Mouse (Mus musculus) lung, embryonic 16.5 days (tissue): ENCODE measurements around the gene Pip4k2a. TPM values are rescaled to one million over a fixed set of nuclear protein-coding genes. Genes with fewer than 3 reads are reported as not detected.

Experiments
- ATAC-seq: fragments of 200-750 bp; cut with Nextera tagmentation; 2 replicates; pipeline ENCODE4 v1.8.0; 2017; ENCODE audit warnings: low read depth, mild to moderate bottlenecking, moderate library complexity
- H3K27ac ChIP-seq: fragments of 300-500 bp; sonication (generic); 2 replicates; pipeline ENCODE4 v1.5.1; 2014; ENCODE audit warnings: mild to moderate bottlenecking, control low read depth, low read length
- H3K27me3 ChIP-seq: fragments of 300-500 bp; sonication (generic); 2 replicates; pipeline ENCODE4 v1.6.1; 2014; ENCODE audit warnings: low read depth, low read length, mixed read lengths; ENCODE audit not compliant: control insufficient read depth, insufficient read depth
- H3K36me3 ChIP-seq: fragments of 300-500 bp; sonication (generic); 2 replicates; pipeline ENCODE4 v1.6.1; 2014; ENCODE audit warnings: low read length; ENCODE audit not compliant: control insufficient read depth, insufficient read depth
- H3K4me1 ChIP-seq: fragments of 300-500 bp; sonication (generic); replicated peaks from 2 replicates; pipeline ENCODE4 v1.6.1; 2014; ENCODE audit warnings: low read length, mixed read lengths; ENCODE audit not compliant: control insufficient read depth, insufficient read depth
- H3K4me2 ChIP-seq: fragments of 300-500 bp; sonication (generic); 2 replicates; pipeline ENCODE4 v1.6.1; 2014; ENCODE audit warnings: low read depth, low read length, control low read depth
- H3K4me3 ChIP-seq: fragments of 300-500 bp; sonication (generic); 2 replicates; pipeline ENCODE4 v1.5.1; 2014; ENCODE audit warnings: mild to moderate bottlenecking, low read length, control low read depth
- H3K9ac ChIP-seq: fragments of 300-500 bp; sonication (generic); 2 replicates; pipeline ENCODE4 v1.6.1; 2014; ENCODE audit warnings: low read length, control low read depth
- H3K9me3 ChIP-seq: fragments of 300-500 bp; sonication (generic); 2 replicates; pipeline ENCODE4 v1.6.1; 2016; ENCODE audit warnings: low read length; ENCODE audit not compliant: control insufficient read depth
- WGBS: fragments of 180-500 bp; shearing (Covaris S2); extraction: QIAGEN DNeasy Blood & Tissue Kit; methylation state at CpG from one replicate; pipeline ENCODE4 v1.1.7; 2014; 5-methylcytosine and 5-hydroxymethylcytosine counted together
- polyA plus RNA-seq: library from polyadenylated mRNA; unstranded; fragments of >200 nt; fragmentation: Nextera tagmentation; extraction: Ambion mirVana; gene quantifications from 2 replicates; pipeline ENCODE4 v1.2.1, GENCODE M21; 2015

Gene Pip4k2a
- polyA plus RNA-seq, 1 experiment from 2014 or later, result 7.4 TPM

DNA sequence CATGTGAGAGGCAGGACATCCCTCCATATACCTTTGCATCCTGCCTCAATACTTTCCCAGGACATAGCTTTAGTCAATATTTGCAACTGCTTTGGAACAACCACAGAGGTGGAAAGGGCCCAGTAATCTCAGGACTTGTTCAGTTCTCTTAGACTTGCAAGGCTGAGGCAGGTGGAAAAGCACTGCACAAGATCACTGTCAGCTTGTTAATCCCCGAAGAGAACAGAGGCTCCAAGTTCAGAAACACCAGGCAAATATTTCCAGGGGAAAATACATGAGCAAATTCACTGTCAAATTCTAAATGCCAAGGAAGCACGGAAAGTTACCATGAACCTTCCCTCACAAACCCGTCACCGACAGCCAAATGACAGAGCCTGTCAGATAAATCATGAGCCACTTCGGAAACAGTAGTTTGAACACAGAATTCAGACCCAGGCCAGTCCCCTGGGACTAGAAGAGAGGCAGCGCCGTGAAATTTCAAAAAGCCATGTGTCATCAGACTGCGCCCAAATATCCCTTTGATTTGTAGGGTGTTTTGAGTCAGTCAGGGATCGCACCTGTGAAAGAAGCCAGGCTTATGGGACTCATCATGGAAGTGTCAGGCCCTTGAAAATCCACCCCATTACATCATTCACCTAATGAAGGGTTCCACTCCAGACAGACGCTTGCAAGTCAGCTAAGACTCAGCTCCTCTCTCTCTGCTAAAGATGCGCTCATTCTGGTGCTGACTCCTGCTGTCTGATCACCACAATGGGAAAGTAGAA, 184.1 kb downstream of the Pip4k2a start:
- no peak overlapping the region for H3K27ac ChIP-seq
- no peak overlapping the region for H3K4me2 ChIP-seq
- ATAC-seq, result no peak
- H3K9me3 ChIP-seq, result no peaks in the 10 kb centered on the region
- H3K36me3 ChIP-seq, result no peaks in the 10 kb centered on the region
- no peaks in the 10 kb centered on the region for H3K4me1 ChIP-seq
- H3K27me3 ChIP-seq, result peaks cover 4% of the 10 kb centered on the region; the same call in 1 of the 2 replicates
- H3K4me3 ChIP-seq, result no peak overlapping the region
- WGBS, result 53% methylated on average over 11 of the region's 11 CpGs
- no peak overlapping the region for H3K9ac ChIP-seq

DNA sequence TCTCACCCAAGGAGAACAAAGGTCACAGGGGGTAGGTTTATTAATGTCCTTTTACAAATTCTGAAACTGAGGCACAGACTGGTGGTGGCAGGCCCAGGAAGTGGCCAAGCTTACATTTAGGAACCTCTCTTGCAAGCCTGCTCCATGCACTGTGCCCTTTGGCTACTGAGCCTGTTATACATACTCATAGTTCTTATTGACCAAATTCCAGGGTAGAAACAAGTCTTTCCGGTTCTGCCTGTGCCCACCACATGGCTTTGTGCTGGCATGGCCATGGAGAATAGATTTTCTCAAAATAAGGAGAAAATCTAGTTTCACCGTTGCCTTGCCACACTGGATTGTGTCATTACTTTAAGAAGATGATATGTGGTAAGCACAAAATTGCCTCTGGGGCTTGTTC, 190.0 kb downstream of the Pip4k2a start:
- ATAC-seq, result peak; percentile 60; the same call in 1 of the 2 replicates
- H3K4me2 ChIP-seq, result no peak overlapping the region
- 0 out of 2 replicates have a peak, but pooled peaks cover 2% of the 10 kb centered on the region for H3K4me1 ChIP-seq
- no peak overlapping the region for H3K9ac ChIP-seq
- no peaks in the 10 kb centered on the region for H3K9me3 ChIP-seq
- 51% methylated on average over 2 of the region's 2 CpGs for WGBS
- H3K27ac ChIP-seq, result no peak overlapping the region
- peaks cover 1% of the 10 kb centered on the region; the same call in 1 of the 2 replicates for H3K27me3 ChIP-seq
- no peak overlapping the region for H3K4me3 ChIP-seq
- no peaks in the 10 kb centered on the region for H3K36me3 ChIP-seq

DNA sequence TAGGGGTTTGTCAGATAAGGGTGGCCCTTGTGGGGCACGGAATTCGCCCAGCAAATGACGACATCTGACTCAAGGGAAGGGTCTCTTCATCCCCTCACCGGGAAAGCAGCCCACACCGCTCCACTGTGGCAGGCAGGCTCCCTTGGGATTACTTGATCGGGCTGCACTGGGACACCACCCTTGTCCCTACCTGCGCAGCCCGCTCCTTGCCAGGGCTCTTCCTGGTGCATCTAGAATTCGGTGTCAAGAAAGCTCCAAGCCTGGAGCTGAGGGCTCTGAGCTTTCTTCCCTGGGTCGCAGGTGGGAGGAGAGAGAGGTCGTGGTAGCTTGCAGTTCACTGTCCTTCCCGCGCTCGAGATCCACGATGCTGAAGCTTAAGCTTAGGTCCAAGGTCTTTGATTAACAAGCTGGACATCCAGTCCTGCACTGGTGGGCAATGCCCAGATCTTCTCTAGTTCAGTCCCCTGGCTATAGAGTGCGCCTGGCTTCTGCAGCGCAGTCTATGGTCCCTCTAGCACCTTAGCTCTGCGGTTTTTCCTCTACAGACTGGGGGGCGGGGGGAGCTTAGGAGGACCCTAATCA, 196.6 kb downstream of the Pip4k2a start:
- Histone ChIP-seq H3K27me3 (peaks cover 49% of the 10 kb centered on the region), H3K4me3 (no peak overlapping the region), H3K9ac (no peak overlapping the region), H3K4me1 (peaks cover 13% of the 10 kb centered on the region; the same call in 1 of the 2 replicates), H3K9me3 (no peaks in the 10 kb centered on the region), H3K36me3 (no peaks in the 10 kb centered on the region), H3K27ac (no peak overlapping the region), H3K4me2 (no peak overlapping the region)
- no peak for ATAC-seq
- WGBS, result 4% methylated on average over 19 of the region's 19 CpGs

DNA sequence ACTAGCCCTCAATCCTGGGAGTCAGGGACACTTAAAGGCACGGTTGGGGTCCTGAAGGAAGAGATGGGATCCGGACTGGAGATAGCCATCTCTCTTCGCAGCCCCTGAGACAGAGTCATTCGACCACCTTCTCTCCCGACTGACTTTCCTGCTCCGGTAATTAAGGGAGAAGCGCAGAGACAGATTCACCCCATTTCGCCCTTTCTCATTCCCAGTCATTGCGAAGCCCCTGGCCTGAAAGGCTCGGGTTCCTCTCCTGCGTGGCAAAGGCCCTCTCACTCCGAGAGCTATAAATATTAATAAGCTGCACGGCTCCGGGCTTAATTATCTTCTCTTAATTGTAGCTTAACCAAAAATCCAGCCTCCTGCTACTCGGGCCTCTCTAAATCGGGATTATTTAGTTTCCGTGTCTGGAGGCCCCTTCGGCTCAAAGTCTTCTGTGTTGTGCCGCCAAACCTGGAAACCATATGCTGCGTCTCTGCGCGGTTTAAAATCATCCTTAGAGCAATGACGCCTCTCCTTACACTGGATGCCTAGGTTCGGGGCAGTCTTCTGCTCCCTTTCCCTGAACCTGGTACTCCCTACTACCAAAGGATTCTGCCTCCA, 197.2 kb downstream of the Pip4k2a start:
- H3K9me3 ChIP-seq, result no peaks in the 10 kb centered on the region
- peaks cover 49% of the 10 kb centered on the region for H3K27me3 ChIP-seq
- WGBS, result 7% methylated on average over 24 of the region's 24 CpGs
- H3K27ac ChIP-seq, result no peak overlapping the region
- ATAC-seq, result 0 out of 2 replicates have a peak, but pooled peaks have one; percentile 10
- H3K4me1 ChIP-seq, result peaks cover 13% of the 10 kb centered on the region; the same call in 1 of the 2 replicates
- H3K36me3 ChIP-seq, result no peaks in the 10 kb centered on the region
- peak overlapping the region; percentile 26; the same call in 1 of the 2 replicates for H3K9ac ChIP-seq
- H3K4me2 ChIP-seq, result peak overlapping the region; percentile 70
- H3K4me3 ChIP-seq, result peak overlapping the region; percentile 44

DNA sequence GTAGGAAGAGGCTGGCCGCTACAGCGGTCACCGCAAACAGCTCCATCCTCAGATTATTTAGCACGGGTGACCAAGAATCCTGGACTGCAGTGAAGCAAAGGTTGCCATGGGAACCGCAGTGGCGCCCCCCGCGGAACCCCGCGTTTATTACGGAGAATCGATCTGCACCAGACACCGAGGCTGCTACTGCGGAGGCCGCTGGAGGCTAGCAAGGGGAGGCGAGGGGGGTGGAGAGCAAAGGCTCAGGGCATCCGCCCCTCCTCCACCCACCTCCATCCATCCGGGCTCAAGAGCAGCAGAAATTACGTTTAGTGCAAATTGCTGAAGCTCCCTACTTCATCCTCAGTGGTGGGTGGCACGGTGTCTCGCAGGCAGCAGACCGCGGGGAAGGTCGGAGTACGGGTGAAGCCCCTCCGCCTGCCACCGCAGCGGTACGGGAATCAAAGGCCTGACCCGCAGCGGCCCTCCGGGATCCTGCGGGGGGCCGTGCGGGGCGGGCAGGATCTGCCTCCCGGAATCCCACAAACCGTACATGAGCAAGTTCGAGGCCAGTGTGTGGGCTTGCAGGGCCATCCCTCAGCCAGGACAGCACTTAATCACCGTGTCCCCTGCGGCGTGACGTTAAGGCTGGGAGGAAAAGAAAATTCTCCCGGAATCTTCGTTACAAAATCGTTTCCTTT, 197.8 kb downstream of the Pip4k2a start:
- H3K27me3 ChIP-seq, result peaks cover 49% of the 10 kb centered on the region
- no peaks in the 10 kb centered on the region for H3K9me3 ChIP-seq
- ATAC-seq, result peak; percentile 47; the same call in 1 of the 2 replicates
- no peak overlapping the region for H3K27ac ChIP-seq
- H3K4me3 ChIP-seq, result peak overlapping the region; percentile 44
- H3K9ac ChIP-seq, result peak overlapping the region; percentile 42; the same call in 1 of the 2 replicates
- H3K4me2 ChIP-seq, result peak overlapping the region; percentile 70
- under 1% methylated on average over 45 of the region's 46 CpGs for WGBS
- peaks cover 13% of the 10 kb centered on the region; the same call in 1 of the 2 replicates for H3K4me1 ChIP-seq
- H3K36me3 ChIP-seq, result no peaks in the 10 kb centered on the region

DNA sequence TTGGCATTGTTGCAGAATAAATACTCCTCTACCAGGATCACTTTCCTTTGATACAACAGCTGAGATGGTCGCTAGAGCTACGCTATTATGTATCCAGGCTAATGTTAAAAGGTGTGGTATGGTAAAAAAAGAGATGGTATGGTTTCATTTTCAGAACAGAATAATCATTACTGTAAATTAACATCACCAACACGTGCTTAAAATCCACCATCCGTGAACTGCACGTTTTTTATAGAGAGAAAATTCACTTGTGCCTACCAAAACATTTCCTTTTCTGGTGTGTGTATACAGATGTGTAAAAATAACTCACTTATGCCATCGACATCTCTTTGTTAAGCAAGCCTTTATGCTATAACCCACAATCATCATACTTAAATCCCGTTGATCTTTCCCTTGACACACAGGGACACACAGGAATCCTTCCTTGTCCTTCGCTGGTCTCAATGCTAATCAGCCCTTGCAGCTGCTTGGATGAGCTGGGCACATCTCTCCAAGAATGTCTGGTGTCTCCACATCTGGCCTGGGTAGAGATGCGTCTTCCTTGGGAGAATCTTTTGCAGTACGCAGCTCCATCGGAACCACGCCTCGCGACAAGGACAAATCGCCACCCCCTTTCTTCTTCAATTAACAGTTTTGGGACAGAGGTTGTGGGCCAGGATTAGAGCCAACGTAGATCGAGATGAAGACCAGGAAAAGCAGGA, 198.5 kb downstream of the Pip4k2a start:
- no peak overlapping the region for H3K9ac ChIP-seq
- WGBS, result 13% methylated on average over 17 of the region's 17 CpGs
- no peak for ATAC-seq

DNA sequence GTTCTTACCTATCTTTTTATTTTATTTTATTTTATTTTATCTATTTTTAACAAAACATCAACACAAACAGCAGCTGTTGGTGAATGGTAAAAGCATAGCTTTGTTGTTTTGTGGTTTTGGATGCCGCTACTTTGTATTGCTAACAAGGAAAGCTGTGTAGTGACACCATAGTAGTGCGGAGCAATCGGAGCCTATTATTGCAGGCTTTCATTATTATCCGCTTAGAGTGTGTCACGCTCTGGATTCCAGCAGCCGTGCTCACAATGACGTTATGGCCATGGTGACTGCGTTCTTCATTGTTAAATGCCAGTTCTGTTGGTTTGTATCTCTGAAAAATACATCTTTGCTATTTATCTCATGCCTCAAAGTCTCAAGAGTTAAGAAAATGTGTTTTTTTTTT, 200.2 kb downstream of the Pip4k2a start:
- WGBS, result 85% methylated on average over 8 of the region's 8 CpGs
- Histone ChIP-seq H3K36me3 (no peaks in the 10 kb centered on the region), H3K27ac (no peak overlapping the region), H3K4me2 (no peak overlapping the region), H3K4me3 (no peak overlapping the region), H3K27me3 (peaks cover 46% of the 10 kb centered on the region), H3K9me3 (no peaks in the 10 kb centered on the region), H3K9ac (no peak overlapping the region), H3K4me1 (peaks cover 13% of the 10 kb centered on the region; the same call in 1 of the 2 replicates)
- ATAC-seq, result no peak

More for the DNA sequence above, 198.5 kb downstream of the Pip4k2a start:
- Histone ChIP-seq H3K4me3 (peak overlapping the region; percentile 44), H3K36me3 (no peaks in the 10 kb centered on the region), H3K9me3 (no peaks in the 10 kb centered on the region), H3K27ac (no peak overlapping the region), H3K4me1 (peaks cover 13% of the 10 kb centered on the region; the same call in 1 of the 2 replicates), H3K27me3 (peaks cover 49% of the 10 kb centered on the region), H3K4me2 (peak overlapping the region; percentile 70)

DNA sequence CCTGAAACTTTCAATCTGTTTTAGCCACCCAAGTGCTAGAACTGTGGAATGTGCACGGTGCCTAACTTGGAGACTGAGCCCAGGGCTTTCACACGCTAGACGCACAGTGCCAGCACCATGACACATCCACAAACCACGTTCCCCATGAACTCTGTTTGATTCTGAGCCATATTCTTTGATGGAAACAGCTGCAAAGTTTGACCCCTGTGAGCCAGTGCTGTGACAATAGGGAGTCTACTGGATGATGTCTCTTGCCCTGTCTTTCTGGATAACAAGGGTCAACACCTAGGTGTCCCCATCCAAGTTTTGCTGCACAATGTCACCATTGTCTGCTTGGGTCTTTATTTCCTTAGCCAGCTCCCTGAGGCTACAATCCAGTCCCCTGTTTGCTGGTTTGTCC, 203.7 kb downstream of the Pip4k2a start:
- Histone ChIP-seq H3K4me1 (no peaks in the 10 kb centered on the region), H3K27ac (no peak overlapping the region), H3K36me3 (no peaks in the 10 kb centered on the region), H3K9me3 (no peaks in the 10 kb centered on the region), H3K4me2 (no peak overlapping the region), H3K4me3 (no peak overlapping the region), H3K9ac (no peak overlapping the region), H3K27me3 (peaks cover 16% of the 10 kb centered on the region)
- WGBS, result 73% methylated on average over 4 of the region's 4 CpGs
- ATAC-seq, result no peak
